Mouse (Mus musculus) kidney, embryonic 16.5 days (tissue): ENCODE measurements around the gene Sp1. TPM values are rescaled to one million over a fixed set of nuclear protein-coding genes. Genes with fewer than 3 reads are reported as not detected.

Experiments used
- ATAC-seq: fragments of 200-750 bp; cut with Nextera tagmentation; 2 replicates; pipeline ENCODE4 v1.8.0; 2017; ENCODE audit warnings: moderate TSS enrichment; ENCODE audit not compliant: low FRiP score, low TSS enrichment
- H3K27ac ChIP-seq: fragments of 300-500 bp; sonication (generic); 2 replicates; pipeline ENCODE4 v1.5.1; 2014; ENCODE audit warnings: low read length
- H3K27me3 ChIP-seq: fragments of 300-500 bp; sonication (generic); 2 replicates; pipeline ENCODE4 v1.6.1; 2014; ENCODE audit warnings: low read length, control low read depth, mixed read lengths; ENCODE audit not compliant: insufficient read depth
- H3K36me3 ChIP-seq: fragments of 300-500 bp; sonication (generic); 2 replicates; pipeline ENCODE4 v1.6.1; 2014; ENCODE audit warnings: low read length, control low read depth, mixed read lengths; ENCODE audit not compliant: insufficient read depth
- H3K4me1 ChIP-seq: fragments of 300-500 bp; sonication (generic); 2 replicates; pipeline ENCODE4 v1.6.1; 2014; ENCODE audit warnings: low read length, control low read depth, mixed read lengths; ENCODE audit not compliant: insufficient read depth
- H3K4me2 ChIP-seq: fragments of 300-500 bp; sonication (generic); replicated peaks from 2 replicates; pipeline ENCODE4 v1.6.1; 2014; ENCODE audit warnings: low read depth, low read length
- H3K4me3 ChIP-seq: fragments of 300-500 bp; sonication (generic); 2 replicates; pipeline ENCODE4 v1.5.1; 2014; ENCODE audit warnings: mild to moderate bottlenecking, low read length
- H3K9ac ChIP-seq: fragments of 300-500 bp; sonication (generic); replicated peaks from 2 replicates; pipeline ENCODE4 v1.6.1; 2014; ENCODE audit warnings: low read length
- H3K9me3 ChIP-seq: fragments of 300-500 bp; sonication (generic); 2 replicates; pipeline ENCODE4 v1.6.1; 2016; ENCODE audit warnings: low read length, control low read depth
- WGBS: fragments of 180-500 bp; shearing (Covaris S2); extraction: QIAGEN DNeasy Blood & Tissue Kit; methylation state at CpG from one replicate; pipeline ENCODE4 v1.1.7; 2014; 5-methylcytosine and 5-hydroxymethylcytosine counted together
- polyA plus RNA-seq: library from polyadenylated mRNA; unstranded; fragments of >200 nt; fragmentation: Nextera tagmentation; extraction: Ambion mirVana; gene quantifications from 2 replicates; pipeline ENCODE4 v1.2.1, GENCODE M21; 2015

Gene Sp1
- polyA plus RNA-seq, 1 experiment from 2014 or later: 10.6 TPM

DNA sequence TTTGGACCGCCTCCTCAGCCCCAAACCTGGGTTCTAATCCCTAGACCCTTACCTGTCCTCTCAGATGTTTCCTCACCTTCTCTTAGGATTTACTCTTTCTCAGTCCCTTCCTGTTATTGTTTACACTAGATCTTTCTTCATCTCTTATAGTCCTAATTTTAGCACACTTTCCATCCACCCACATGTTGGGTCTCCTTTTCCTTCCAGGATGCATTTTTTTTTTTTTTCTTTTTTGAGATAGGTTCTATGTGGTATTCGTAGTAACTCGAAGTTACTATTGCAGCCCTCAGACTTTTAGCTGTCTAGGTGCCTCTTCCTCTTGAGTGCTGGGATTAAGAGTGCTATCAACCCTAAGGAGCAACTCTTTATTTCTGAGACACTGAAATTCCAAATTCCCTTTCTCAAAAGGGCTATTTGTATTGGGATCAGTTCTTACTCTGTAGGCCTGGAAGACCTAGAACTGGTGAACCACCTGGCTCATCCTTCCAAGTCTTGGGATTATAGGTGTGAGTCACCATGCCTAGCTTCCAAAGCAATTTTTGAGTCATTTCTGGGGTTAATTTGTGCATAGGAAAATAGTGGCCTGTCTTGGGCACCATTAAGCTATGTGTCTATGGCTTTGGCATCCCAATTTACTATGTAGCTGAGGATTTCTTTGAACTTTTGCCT lies 1.1 kb downstream of the Sp1 start:
- peak overlapping the region; percentile 98 for H3K9ac ChIP-seq

DNA sequence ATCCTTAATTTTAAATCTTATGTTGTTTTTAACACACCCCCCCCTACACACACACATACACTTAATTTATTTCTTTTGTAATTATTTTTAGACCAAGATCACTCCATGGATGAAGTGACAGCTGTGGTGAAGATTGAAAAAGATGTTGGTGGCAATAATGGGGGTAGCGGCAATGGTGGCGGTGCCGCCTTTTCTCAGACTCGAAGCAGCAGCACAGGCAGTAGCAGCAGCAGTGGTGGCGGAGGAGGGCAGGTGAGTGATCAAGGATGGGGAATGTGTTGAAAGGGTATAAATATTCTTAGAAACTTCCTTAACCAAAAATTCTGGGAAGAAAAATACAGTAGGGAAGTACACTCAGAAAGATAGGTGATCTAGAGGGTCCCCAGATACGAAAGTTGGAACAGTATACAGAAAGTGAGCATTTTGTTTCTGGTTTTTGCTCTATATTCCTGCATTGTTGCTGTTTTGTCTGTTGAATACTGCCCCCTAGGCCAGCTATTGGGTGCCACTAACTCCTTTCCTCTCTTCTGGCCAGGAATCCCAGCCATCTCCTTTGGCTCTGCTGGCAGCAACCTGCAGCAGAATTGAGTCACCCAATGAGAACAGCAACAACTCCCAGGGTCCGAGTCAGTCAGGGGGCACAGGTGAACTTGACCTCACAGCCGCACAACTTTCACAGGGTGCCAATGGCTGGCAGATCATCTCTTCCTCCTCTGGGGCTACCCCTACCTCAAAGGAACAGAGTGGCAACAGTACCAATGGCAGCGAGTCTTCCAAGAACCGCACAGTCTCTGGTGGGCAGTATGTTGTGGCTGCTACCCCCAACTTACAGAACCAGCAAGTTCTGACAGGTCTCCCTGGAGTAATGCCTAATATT lies 2.0 kb downstream of the Sp1 start:
- WGBS: 93% methylated on average over 10 of the region's 10 CpGs
- Histone ChIP-seq H3K4me2 (no peak overlapping the region), H3K9me3 (no peaks in the 10 kb centered on the region), H3K36me3 (peaks cover 44% of the 10 kb centered on the region), H3K4me1 (peaks cover 46% of the 10 kb centered on the region), H3K27ac (no peak overlapping the region), H3K9ac (no peak overlapping the region), H3K27me3 (no peaks in the 10 kb centered on the region), H3K4me3 (no peak overlapping the region)
- ATAC-seq: no peak

More for the DNA sequence above, 1.1 kb downstream of the Sp1 start:
- no peaks in the 10 kb centered on the region for H3K9me3 ChIP-seq
- H3K36me3 ChIP-seq: peaks cover 36% of the 10 kb centered on the region
- peak overlapping the region; percentile 100 for H3K27ac ChIP-seq
- H3K4me3 ChIP-seq: peak overlapping the region; percentile 75
- 13% methylated on average over 3 of the region's 3 CpGs for WGBS
- no peak for ATAC-seq
- H3K27me3 ChIP-seq: no peaks in the 10 kb centered on the region
- H3K4me2 ChIP-seq: peak overlapping the region; percentile 51
- peaks cover 45% of the 10 kb centered on the region for H3K4me1 ChIP-seq

DNA sequence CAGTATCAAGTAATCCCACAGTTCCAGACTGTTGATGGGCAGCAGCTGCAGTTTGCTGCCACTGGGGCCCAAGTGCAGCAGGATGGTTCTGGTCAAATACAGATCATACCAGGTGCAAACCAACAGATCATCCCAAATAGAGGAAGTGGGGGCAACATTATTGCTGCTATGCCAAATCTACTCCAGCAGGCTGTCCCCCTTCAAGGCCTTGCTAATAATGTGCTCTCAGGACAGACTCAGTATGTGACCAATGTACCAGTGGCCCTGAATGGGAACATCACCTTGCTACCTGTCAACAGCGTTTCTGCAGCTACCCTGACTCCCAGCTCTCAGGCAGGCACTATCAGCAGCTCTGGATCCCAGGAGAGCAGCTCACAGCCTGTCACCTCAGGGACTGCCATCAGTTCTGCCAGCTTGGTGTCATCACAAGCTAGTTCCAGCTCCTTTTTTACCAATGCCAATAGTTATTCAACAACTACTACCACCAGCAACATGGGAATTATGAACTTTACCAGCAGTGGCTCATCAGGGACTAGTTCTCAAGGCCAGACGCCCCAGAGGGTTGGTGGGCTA lies 2.7 kb downstream of the Sp1 start:
- Histone ChIP-seq H3K36me3 (peaks cover 49% of the 10 kb centered on the region), H3K27ac (no peak overlapping the region), H3K9me3 (no peaks in the 10 kb centered on the region), H3K9ac (no peak overlapping the region), H3K4me3 (no peak overlapping the region), H3K4me1 (peaks cover 46% of the 10 kb centered on the region), H3K27me3 (no peaks in the 10 kb centered on the region), H3K4me2 (no peak overlapping the region)
- WGBS: 84% methylated on average over 2 of the region's 2 CpGs
- no peak for ATAC-seq

DNA sequence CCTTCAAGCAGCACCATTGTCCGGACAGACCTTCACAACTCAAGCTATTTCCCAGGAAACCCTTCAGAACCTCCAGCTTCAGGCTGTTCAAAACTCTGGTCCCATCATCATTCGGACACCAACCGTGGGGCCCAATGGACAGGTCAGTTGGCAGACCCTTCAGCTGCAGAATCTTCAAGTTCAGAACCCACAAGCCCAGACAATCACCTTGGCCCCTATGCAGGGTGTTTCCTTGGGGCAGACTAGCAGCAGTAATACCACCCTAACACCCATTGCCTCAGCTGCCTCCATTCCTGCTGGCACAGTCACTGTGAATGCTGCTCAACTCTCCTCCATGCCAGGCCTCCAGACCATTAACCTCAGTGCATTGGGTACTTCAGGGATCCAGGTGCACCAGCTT lies 3.3 kb downstream of the Sp1 start:
- ATAC-seq: no peak
- Histone ChIP-seq H3K27ac (no peak overlapping the region), H3K4me1 (peaks cover 46% of the 10 kb centered on the region), H3K9ac (no peak overlapping the region), H3K9me3 (no peaks in the 10 kb centered on the region), H3K4me3 (no peak overlapping the region), H3K36me3 (peaks cover 52% of the 10 kb centered on the region), H3K27me3 (no peaks in the 10 kb centered on the region), H3K4me2 (no peak overlapping the region)
- WGBS: 96% methylated on average over 3 of the region's 3 CpGs

DNA sequence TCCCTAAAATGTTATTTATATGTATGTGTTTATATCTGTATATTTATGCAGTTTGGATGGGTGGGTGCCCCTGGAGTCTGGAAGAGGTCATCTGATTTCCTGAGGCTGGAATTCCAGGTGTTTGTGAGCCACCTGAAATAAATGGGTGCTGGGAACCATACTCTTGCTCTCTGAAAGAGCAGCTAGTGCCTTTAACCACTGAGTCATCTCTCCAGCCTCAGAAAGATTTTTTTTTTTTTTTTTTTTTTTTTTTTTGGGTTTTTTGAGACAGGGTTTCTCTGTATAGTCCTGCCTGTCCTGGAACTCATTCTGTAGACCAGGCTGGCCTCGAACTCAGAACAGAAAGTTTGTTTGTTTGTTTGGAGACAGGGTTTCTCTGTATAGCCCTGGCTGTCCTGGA lies 5.1 kb downstream of the Sp1 start:
- no peak for ATAC-seq
- H3K4me2 ChIP-seq: 0 out of 2 replicates have a peak overlapping the region, but pooled peaks have one; percentile 30
- no peak overlapping the region for H3K4me3 ChIP-seq
- H3K9me3 ChIP-seq: no peaks in the 10 kb centered on the region
- H3K9ac ChIP-seq: no peak overlapping the region
- 91% methylated on average over 1 of the region's 1 CpGs for WGBS
- no peaks in the 10 kb centered on the region for H3K27me3 ChIP-seq
- H3K27ac ChIP-seq: no peak overlapping the region
- peaks cover 42% of the 10 kb centered on the region for H3K4me1 ChIP-seq
- H3K36me3 ChIP-seq: peaks cover 55% of the 10 kb centered on the region

GRCm38 (mm10) chr15:102413687-102414086 lies 7.7 kb downstream of the Sp1 start:
- ATAC-seq: no peak
- no peak overlapping the region for H3K9ac ChIP-seq
- no peaks in the 10 kb centered on the region for H3K9me3 ChIP-seq
- H3K4me2 ChIP-seq: no peak overlapping the region
- H3K36me3 ChIP-seq: peaks cover 49% of the 10 kb centered on the region
- H3K27me3 ChIP-seq: no peaks in the 10 kb centered on the region
- H3K4me1 ChIP-seq: peaks cover 27% of the 10 kb centered on the region
- H3K4me3 ChIP-seq: no peak overlapping the region
- H3K27ac ChIP-seq: no peak overlapping the region

DNA sequence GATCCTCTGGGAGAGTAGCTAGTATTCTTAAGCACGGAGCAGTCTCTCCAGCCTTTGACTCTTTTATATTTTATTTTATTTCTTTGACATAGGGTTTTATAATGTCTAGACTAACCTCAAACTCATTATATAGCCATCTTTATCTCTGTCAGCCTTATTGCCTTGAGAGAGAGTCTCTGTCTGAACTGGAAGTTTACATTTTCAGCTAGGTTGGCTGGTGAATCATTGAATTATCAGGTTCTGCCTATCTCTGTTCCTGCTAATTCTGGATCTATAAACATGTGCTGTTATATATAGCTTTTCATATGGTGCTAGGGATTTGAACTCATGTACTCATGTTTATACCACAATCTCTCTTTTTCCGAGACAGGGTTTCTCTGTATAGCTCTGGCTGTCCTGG lies 11.6 kb downstream of the Sp1 start:
- Histone ChIP-seq H3K4me1 (0 out of 2 replicates have a peak, but pooled peaks cover 4% of the 10 kb centered on the region), H3K9me3 (no peaks in the 10 kb centered on the region), H3K27me3 (no peaks in the 10 kb centered on the region), H3K4me3 (no peak overlapping the region), H3K9ac (no peak overlapping the region), H3K4me2 (no peak overlapping the region), H3K36me3 (peaks cover 25% of the 10 kb centered on the region), H3K27ac (no peak overlapping the region)
- 88% methylated on average over 2 of the region's 2 CpGs for WGBS
- ATAC-seq: no peak

GRCm38 (mm10) chr15:102420986-102421385 lies 15.0 kb downstream of the Sp1 start:
- Histone ChIP-seq H3K27me3 (no peaks in the 10 kb centered on the region), H3K4me1 (0 out of 2 replicates have a peak, but pooled peaks cover 4% of the 10 kb centered on the region), H3K4me2 (no peak overlapping the region), H3K27ac (no peak overlapping the region), H3K9ac (no peak overlapping the region), H3K36me3 (peaks cover 20% of the 10 kb centered on the region), H3K9me3 (no peaks in the 10 kb centered on the region), H3K4me3 (no peak overlapping the region)
- ATAC-seq: no peak
- WGBS: 36% methylated on average over 1 of the region's 1 CpGs

- Histone ChIP-seq H3K4me2 (no peak overlapping the region), H3K9ac (no peak overlapping the region), H3K27me3 (no peaks in the 10 kb centered on the region), H3K9me3 (no peaks in the 10 kb centered on the region), H3K36me3 (peaks cover 25% of the 10 kb centered on the region), H3K4me3 (no peak overlapping the region), H3K27ac (no peak overlapping the region), H3K4me1 (0 out of 2 replicates have a peak, but pooled peaks cover 4% of the 10 kb centered on the region)
- no peak for ATAC-seq
- 57% methylated on average over 3 of the region's 3 CpGs for WGBS
Observed at GRCm38 (mm10) chr15:102421437-102421836, 15.5 kb downstream of the Sp1 start.
